Mouse (Mus musculus) intestine, embryonic 14.5 days (tissue): ENCODE measurements around the gene Cacfd1. TPM values are rescaled to one million over a fixed set of nuclear protein-coding genes. Genes with fewer than 3 reads are reported as not detected.
A peak's percentile ranks its signal among the peaks of the same experiment; 100 is the strongest.

Source experiments
- ATAC-seq: fragments of 200-750 bp; cut with Nextera tagmentation; replicated peaks from 2 replicates; pipeline ENCODE4 v1.8.0; 2017; ENCODE audit warnings: low read depth, moderate number of reproducible peaks, moderate TSS enrichment, moderate library complexity; ENCODE audit not compliant: low FRiP score, low TSS enrichment
- DNase-seq: peaks from one replicate; pipeline ENCODE4 v3.0.0-alpha.2; 2018; ENCODE audit warnings: low spot score
- H3K27ac ChIP-seq: fragments of 300-500 bp; sonication (generic); 2 replicates; pipeline ENCODE4 v1.5.1; 2014; ENCODE audit warnings: low read depth, mild to moderate bottlenecking, control low read depth
- H3K27me3 ChIP-seq: fragments of 300-500 bp; sonication (generic); replicated peaks from 2 replicates; pipeline ENCODE4 v1.6.1; 2014; ENCODE audit warnings: low read length, control low read depth; ENCODE audit not compliant: control insufficient read depth, insufficient read depth
- H3K36me3 ChIP-seq: fragments of 300-500 bp; sonication (generic); 2 replicates; pipeline ENCODE4 v1.6.1; 2014; ENCODE audit warnings: low read length, control low read depth; ENCODE audit not compliant: control insufficient read depth, insufficient read depth
- H3K4me1 ChIP-seq: fragments of 300-500 bp; sonication (generic); replicated peaks from 2 replicates; pipeline ENCODE4 v1.6.1; 2014; ENCODE audit warnings: low read length, control low read depth, mixed read lengths; ENCODE audit not compliant: control insufficient read depth, insufficient read depth
- H3K4me2 ChIP-seq: fragments of 300-500 bp; sonication (generic); 2 replicates; pipeline ENCODE4 v1.6.1; 2014; ENCODE audit warnings: low read length
- H3K4me3 ChIP-seq: fragments of 300-500 bp; sonication (generic); 2 replicates; pipeline ENCODE4 v1.5.1; 2014; ENCODE audit warnings: low read depth, low read length, control low read depth, mixed read lengths
- H3K9ac ChIP-seq: fragments of 300-500 bp; sonication (generic); 2 replicates; pipeline ENCODE4 v1.6.1; 2014; ENCODE audit warnings: mild to moderate bottlenecking, low read length
- H3K9me3 ChIP-seq: fragments of 300-500 bp; sonication (generic); 2 replicates; pipeline ENCODE4 v1.6.1; 2016; ENCODE audit warnings: low read length, control low read depth; ENCODE audit not compliant: control insufficient read depth
- WGBS: fragments of 180-500 bp; shearing (Covaris S2); extraction: QIAGEN DNeasy Blood & Tissue Kit; methylation state at CpG from one replicate; pipeline ENCODE4 v1.1.7; 2014; 5-methylcytosine and 5-hydroxymethylcytosine counted together
- polyA plus RNA-seq: library from polyadenylated mRNA; unstranded; fragments of >200 nt; fragmentation: Nextera tagmentation; extraction: Ambion mirVana; gene quantifications from 2 replicates; pipeline ENCODE4 v1.2.1, GENCODE M21; 2014

Cacfd1 gene
- 55.0 and 56.8 TPM in 2 replicates for polyA plus RNA-seq

DNA sequence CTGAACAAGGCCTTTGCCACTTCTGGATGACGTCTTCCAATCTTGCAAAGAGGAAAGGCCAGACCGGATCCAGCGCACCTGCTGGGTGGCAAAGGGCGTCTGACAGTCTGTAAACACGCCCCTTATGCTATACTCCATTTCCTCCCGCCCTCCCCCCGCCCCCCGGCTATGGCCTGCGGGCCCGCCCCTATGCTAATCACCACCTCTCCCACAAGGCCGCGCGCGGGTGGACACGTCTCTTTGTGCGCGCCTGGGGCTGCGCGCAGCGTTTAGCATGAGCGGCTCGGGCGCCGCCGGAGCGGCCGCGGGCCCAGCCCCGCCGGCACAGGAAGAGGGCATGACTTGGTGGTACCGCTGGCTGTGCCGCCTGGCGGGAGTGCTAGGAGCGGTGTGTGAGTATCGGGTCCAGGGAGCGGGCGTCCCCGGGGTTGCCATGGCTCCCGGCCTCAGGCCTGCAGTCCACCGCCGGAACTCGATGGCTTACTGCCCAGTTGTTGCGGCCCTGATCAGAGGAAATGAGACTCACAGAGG is at the start of gene Cacfd1:
Gene Cacfd1, plus strand, starts transcription at position 213 of the 531 bp plus-strand sequence.
- ATAC-seq (peak; percentile 97), DNase-seq (peak; percentile 94)
- Histone ChIP-seq H3K9me3 (no peaks in the 10 kb centered on the region), H3K36me3 (peaks cover 20% of the 10 kb centered on the region), H3K27ac (peak within 1 kb of the TSS; percentile 82), H3K4me1 (peaks cover 23% of the 10 kb centered on the region), H3K27me3 (no peaks in the 10 kb centered on the region), H3K4me3 (peak within 1 kb of the TSS; percentile 86), H3K4me2 (peak within 1 kb of the TSS; percentile 92), H3K9ac (peak within 1 kb of the TSS; percentile 96)
- 0% methylated on average over 39 of the region's 43 CpGs for WGBS

DNA sequence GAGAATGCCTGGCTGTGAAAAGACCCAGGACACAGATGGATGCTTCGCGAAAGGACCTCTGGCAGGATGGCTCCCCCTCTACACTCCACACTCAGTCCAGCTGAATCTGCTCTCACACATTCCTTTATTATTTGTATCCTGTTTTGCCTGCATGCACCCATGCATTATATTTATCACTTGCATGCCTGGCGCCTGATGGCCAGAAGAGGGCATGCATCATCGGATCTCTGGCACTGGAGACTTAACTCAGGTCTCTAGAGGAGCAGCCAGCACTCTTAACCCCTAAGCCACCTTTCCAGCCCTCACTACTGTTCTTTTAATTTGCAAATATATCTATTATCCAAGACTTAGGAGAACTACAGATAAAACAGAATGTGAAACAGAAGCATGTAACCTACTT is 49.0 kb upstream of the Cacfd1 start:
- H3K4me1 ChIP-seq, result peaks cover 13% of the 10 kb centered on the region
- DNase-seq, result no peak
- H3K27me3 ChIP-seq, result no peaks in the 10 kb centered on the region
- no peak overlapping the region for H3K27ac ChIP-seq
- no peak overlapping the region for H3K4me3 ChIP-seq
- ATAC-seq, result no peak
- WGBS, result 75% methylated on average over 4 of the region's 4 CpGs
- peaks cover 59% of the 10 kb centered on the region for H3K36me3 ChIP-seq
- no peak overlapping the region for H3K4me2 ChIP-seq
- H3K9ac ChIP-seq, result no peak overlapping the region
- H3K9me3 ChIP-seq, result no peaks in the 10 kb centered on the region

DNA sequence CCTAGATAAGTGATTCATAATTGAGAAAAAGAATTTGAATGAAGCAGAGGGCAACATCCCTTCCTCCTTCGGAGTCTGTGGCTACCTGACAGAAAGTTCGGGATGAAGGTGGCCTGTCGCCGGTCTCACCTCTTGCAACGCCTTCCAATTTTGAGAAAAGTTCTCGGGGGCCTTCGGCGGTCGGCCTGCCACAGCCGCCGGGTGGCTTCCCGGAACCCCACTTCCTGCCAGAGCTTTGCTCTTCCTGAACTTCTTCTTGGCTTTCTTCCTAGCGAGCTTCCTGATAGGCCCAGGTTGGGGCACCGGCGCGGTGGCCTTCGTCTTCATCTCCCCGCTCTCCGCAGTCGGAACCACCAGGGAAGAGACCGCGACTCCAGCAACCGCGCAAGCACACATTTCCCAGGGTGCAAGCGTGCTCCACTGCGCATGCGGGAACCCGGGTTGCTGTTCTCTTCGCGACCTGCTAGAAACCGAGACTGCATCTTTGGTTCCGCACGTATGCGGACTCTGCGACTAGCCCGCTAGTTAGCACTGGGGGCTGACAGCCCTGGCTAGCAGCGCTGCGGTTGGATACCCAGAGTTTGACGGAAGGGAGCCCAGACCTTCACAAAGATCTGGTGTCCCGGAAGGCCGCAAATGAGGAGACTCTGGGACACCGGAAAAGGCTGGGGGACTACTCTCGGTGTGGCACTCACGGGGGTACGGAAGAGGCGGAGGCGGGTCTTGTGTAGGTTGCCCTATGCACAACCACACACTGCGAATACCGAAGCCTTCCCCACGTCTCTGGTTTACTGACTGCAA is 45.6 kb upstream of the Cacfd1 start, which contains the start of gene Rexo4:
Gene Rexo4, minus strand, starts transcription at position 464 of the 801 bp plus-strand sequence.
- Histone ChIP-seq H3K27ac (peak within 1 kb of the TSS; percentile 99), H3K4me2 (peak within 1 kb of the TSS; percentile 57), H3K27me3 (no peaks in the 10 kb centered on the region), H3K4me3 (peak within 1 kb of the TSS; percentile 50), H3K9ac (peak within 1 kb of the TSS; percentile 75), H3K4me1 (peaks cover 13% of the 10 kb centered on the region), H3K36me3 (peaks cover 27% of the 10 kb centered on the region), H3K9me3 (no peaks in the 10 kb centered on the region)
- ATAC-seq, result peak; percentile 94
- peak; percentile 94 for DNase-seq
- under 1% methylated on average over 50 of the region's 50 CpGs for WGBS

DNA sequence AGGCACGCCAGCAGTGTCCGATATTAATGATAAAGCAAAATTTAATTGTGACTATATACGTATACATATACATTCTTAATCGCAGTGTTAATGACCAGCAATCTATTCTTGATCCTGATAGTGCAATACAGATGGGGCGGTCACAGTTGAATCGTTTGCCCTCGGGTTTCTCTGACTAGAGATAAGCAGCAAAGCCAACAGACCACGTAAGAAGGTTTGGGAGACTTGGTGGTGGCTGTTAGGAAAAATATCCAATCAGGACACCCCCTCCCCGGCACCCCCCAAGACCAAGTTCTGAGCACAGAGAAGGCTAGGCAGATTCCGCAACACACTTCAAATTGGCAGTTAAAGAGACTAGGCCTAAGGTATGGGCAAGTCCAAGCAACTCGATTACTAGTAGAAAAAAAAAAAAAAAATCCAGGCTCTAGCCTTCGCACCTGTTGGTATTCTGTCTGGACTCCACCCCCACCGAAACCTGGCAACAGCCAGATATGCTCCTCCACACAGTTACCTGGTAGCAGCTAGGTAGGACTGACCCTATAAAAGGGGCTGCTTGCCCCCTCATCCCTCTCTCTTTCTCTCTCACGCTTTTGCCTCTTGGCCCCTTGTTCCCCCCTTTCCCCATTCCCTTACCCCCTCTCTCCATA is 44.9 kb upstream of the Cacfd1 start:
- Histone ChIP-seq H3K36me3 (peaks cover 22% of the 10 kb centered on the region), H3K27ac (peak overlapping the region; percentile 99), H3K4me2 (peak overlapping the region; percentile 57), H3K9ac (peak overlapping the region; percentile 75), H3K9me3 (no peaks in the 10 kb centered on the region), H3K27me3 (no peaks in the 10 kb centered on the region), H3K4me1 (peaks cover 13% of the 10 kb centered on the region), H3K4me3 (peak overlapping the region; percentile 50)
- WGBS, result 19% methylated on average over 14 of the region's 14 CpGs
- no peak for ATAC-seq
- DNase-seq, result no peak

DNA sequence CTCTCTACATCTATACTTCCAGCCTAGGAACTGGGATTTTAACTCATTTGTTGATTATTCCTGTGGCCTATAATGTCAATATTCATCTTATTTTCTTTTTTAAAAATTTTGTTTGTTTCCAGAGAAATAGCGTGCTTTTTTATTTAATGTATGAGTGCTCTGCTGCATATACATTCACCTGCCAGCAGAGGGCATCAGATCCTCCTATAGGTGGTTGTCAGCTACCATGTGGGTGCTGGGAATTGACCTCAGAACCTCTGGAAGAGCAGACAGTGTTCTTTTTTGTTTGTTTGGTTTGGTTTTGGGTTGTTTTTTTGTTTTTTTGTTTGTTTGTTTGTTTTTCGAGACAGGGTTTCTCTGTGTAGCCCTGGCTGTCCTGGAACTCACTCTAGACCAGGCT is 42.5 kb upstream of the Cacfd1 start:
- Histone ChIP-seq H3K36me3 (peaks cover 1% of the 10 kb centered on the region; the same call in 1 of the 2 replicates), H3K4me3 (no peak overlapping the region), H3K9ac (no peak overlapping the region), H3K27me3 (no peaks in the 10 kb centered on the region), H3K4me1 (peaks cover 13% of the 10 kb centered on the region), H3K27ac (no peak overlapping the region), H3K4me2 (no peak overlapping the region), H3K9me3 (no peaks in the 10 kb centered on the region)
- ATAC-seq (no peak), DNase-seq (no peak)
- 82% methylated on average over 2 of the region's 2 CpGs for WGBS

DNA sequence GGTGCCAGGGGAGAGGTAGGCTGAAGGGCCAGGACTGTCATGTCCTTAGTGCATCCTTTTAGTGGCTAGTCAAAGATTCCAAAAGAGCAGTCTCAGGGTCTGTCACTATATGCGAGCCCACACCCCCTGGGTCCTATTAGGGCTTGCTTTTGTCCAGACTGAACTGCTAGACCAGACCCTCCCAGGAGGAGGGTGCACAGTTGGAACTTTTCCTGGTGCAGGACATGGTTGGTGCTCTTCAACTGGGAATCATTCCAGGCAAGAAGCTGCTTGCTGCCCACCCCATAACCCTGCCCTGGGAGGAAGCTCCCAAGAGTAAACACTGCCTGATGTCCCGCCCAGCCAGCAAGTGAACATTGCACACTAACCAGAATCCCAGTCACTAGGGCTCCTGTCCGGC is 36.6 kb upstream of the Cacfd1 start, which contains the start of gene Adamts13:
Gene Adamts13, plus strand, starts transcription at position 301 of the 400 bp plus-strand sequence.
- Histone ChIP-seq H3K27me3 (no peaks in the 10 kb centered on the region), H3K4me1 (0 out of 2 replicates have a peak, but pooled peaks cover 5% of the 10 kb centered on the region), H3K9ac (no peak within 1 kb of the TSS), H3K36me3 (no peaks in the 10 kb centered on the region), H3K4me2 (peak within 1 kb of the TSS; percentile 5; the same call in 1 of the 2 replicates), H3K27ac (no peak within 1 kb of the TSS), H3K9me3 (no peaks in the 10 kb centered on the region), H3K4me3 (no peak within 1 kb of the TSS)
- ATAC-seq, result no peak
- 48% methylated on average over 3 of the region's 3 CpGs for WGBS
- no peak for DNase-seq

DNA sequence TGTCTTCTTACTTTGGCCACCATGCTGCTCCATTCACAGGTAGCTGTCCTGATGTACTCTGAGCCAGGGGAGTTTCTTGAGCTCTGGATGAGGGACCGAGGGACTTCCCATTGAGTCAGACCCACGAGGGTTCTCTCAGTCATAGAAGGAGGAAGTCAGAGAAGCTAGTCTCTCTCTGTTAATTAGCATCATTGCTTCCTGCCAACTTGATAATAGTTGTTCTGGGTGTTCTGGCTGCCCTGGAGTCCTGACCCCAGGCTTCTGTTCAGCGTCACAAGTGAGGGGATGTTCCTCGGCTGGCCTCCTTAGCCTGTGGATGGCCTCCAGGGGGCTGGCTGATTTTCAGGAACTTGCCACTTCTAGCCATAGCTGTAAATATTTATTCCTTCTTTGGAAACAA is 35.8 kb upstream of the Cacfd1 start:
- H3K36me3 ChIP-seq, result no peaks in the 10 kb centered on the region
- H3K27me3 ChIP-seq, result no peaks in the 10 kb centered on the region
- ATAC-seq, result no peak
- H3K9ac ChIP-seq, result no peak overlapping the region
- DNase-seq, result no peak
- WGBS, result 18% methylated on average over 4 of the region's 4 CpGs
- no peaks in the 10 kb centered on the region for H3K9me3 ChIP-seq
- H3K4me3 ChIP-seq, result no peak overlapping the region
- H3K27ac ChIP-seq, result no peak overlapping the region
- H3K4me2 ChIP-seq, result no peak overlapping the region
- 0 out of 2 replicates have a peak, but pooled peaks cover 5% of the 10 kb centered on the region for H3K4me1 ChIP-seq

DNA sequence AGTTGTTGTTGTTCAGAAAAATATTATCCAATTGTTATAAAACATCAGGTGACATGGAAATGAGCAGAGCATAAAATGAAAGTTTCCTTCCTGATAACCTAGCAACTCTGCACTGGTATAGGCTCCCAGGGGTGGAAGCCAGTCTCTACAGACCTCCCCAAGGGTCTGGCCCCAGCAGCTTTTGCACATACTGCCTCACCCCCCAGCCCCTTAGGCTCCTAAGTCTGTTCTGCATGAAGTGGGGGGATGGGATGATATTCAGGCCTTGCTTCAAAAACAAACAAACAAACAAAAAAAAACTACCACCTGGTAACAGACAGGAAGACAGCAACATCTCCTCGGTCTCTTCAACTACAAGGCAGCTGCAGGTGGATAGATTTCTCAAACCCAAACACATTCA is 29.4 kb upstream of the Cacfd1 start:
- Histone ChIP-seq H3K4me1 (no peaks in the 10 kb centered on the region), H3K27me3 (no peaks in the 10 kb centered on the region), H3K4me3 (no peak overlapping the region), H3K9ac (no peak overlapping the region), H3K27ac (no peak overlapping the region), H3K36me3 (no peaks in the 10 kb centered on the region), H3K9me3 (no peaks in the 10 kb centered on the region), H3K4me2 (no peak overlapping the region)
- no peak for DNase-seq
- no peak for ATAC-seq
- WGBS, result 63% methylated on average over 1 of the region's 1 CpGs
